Mouse (Mus musculus) lung, embryonic 16.5 days (tissue): Measurements from ENCODE around the gene Rnase13. TPM values are rescaled to one million over a fixed set of nuclear protein-coding genes. Genes with fewer than 3 reads are reported as not detected.

ENCODE experiments used
- polyA plus RNA-seq: library from polyadenylated mRNA; unstranded; fragments of >200 nt; fragmentation: Nextera tagmentation; extraction: Ambion mirVana; gene quantifications from 2 replicates; pipeline ENCODE4 v1.2.1, GENCODE M21; 2015

Rnase13 gene
- polyA plus RNA-seq, 1 experiment from 2014 or later = not detected

Other genes starting within 250 kb of the Rnase13 start
- gene Gm17079, start 227.3 kb downstream of the Rnase13 start, polyA plus RNA-seq = not detected in 2 replicates
- gene Gm5800, start 205.6 kb downstream of the Rnase13 start, polyA plus RNA-seq = not detected in 2 replicates
- gene Ang4, start 149.2 kb downstream of the Rnase13 start, polyA plus RNA-seq = not detected in 2 replicates
- gene AY358078, start 122.7 kb downstream of the Rnase13 start, polyA plus RNA-seq = not detected in 2 replicates
- gene Ear6, start 69.1 kb downstream of the Rnase13 start, polyA plus RNA-seq = not detected in 2 replicates
- gene Mettl17, start 37.9 kb downstream of the Rnase13 start, polyA plus RNA-seq = 33.5 and 40.4 TPM in 2 replicates
- 0.25 and 0.43 TPM in 2 replicates for gene Slc39a2, start 29.9 kb downstream of the Rnase13 start, polyA plus RNA-seq
- gene Ndrg2, start 8.6 kb downstream of the Rnase13 start, polyA plus RNA-seq = 93.3 and 109 TPM in 2 replicates
- not detected in 2 replicates for gene Tppp2, start 4.3 kb downstream of the Rnase13 start, polyA plus RNA-seq
- gene Arhgef40, start 61.9 kb upstream of the Rnase13 start, polyA plus RNA-seq = 95.0 and 98.4 TPM in 2 replicates
- 0.21 and 0.34 TPM in 2 replicates for gene Tmem253, start 92.9 kb upstream of the Rnase13 start, polyA plus RNA-seq
- gene Zfp219, start 98.0 kb upstream of the Rnase13 start, polyA plus RNA-seq = 20.1 and 20.8 TPM in 2 replicates
- not detected in 2 replicates for gene Olfr221, start 119.7 kb upstream of the Rnase13 start, polyA plus RNA-seq
- 603 and 612 TPM in 2 replicates for gene Hnrnpc, start 181.3 kb upstream of the Rnase13 start, polyA plus RNA-seq
- 57.8 and 59.1 TPM in 2 replicates for gene Rpgrip1, start 187.9 kb upstream of the Rnase13 start, polyA plus RNA-seq